In genomic region chr17:11067076-11067703, GRCm38 (mm10) we compare ENCODE assay signal across 8 mouse cellular contexts.
DNase-seq lines count a peak whose midpoint lies in the region; ATAC-seq and TF ChIP-seq lines count a peak whose summit lies in the region.

No protein-coding gene starts in this region.

- peak overlapping the region; percentile 28 for H3K4me3 ChIP-seq in layer of hippocampus, adult 2 months
- H3K4me3 ChIP-seq in embryonic facial prominence, embryonic 11.5 days (ENCODE audit: low read depth, low read length) = no peak overlapping the region
- H3K4me3 ChIP-seq in kidney, embryonic 14.5 days (ENCODE audit: low read length) = peak overlapping the region; percentile 8; the same call in 1 of the 2 replicates
- H3K4me3 ChIP-seq in neural tube, embryonic 14.5 days (ENCODE audit: low read depth, low read length) = no peak overlapping the region

- H3K36me3 ChIP-seq in embryonic facial prominence, embryonic 11.5 days (replicated peaks; ENCODE audit: control insufficient read depth, insufficient read depth, low read depth, low read length) = no peaks in the 10 kb centered on the region
- no peaks in the 10 kb centered on the region for H3K36me3 ChIP-seq in kidney, embryonic 14.5 days (ENCODE audit: control insufficient read depth, insufficient read depth, low read length)
- H3K36me3 ChIP-seq in neural tube, embryonic 14.5 days (ENCODE audit: control insufficient read depth, insufficient read depth, low read length) = no peaks in the 10 kb centered on the region

- 0 out of 2 replicates have a peak overlapping the region, but pooled peaks have one; percentile 11 for H3K9ac ChIP-seq in embryonic facial prominence, embryonic 11.5 days (replicated peaks; ENCODE audit: low read length)
- no peak overlapping the region for H3K9ac ChIP-seq in kidney, embryonic 14.5 days (ENCODE audit: low read depth, low read length)
- H3K9ac ChIP-seq in neural tube, embryonic 14.5 days (replicated peaks; ENCODE audit: low read depth, low read length) = no peak overlapping the region

- H3K27me3 ChIP-seq in embryonic facial prominence, embryonic 11.5 days (ENCODE audit: control insufficient read depth, insufficient read depth, low read length) = no peaks in the 10 kb centered on the region
- no peaks in the 10 kb centered on the region for H3K27me3 ChIP-seq in kidney, embryonic 14.5 days (ENCODE audit: control insufficient read depth, insufficient read depth, low read length)
- H3K27me3 ChIP-seq in neural tube, embryonic 14.5 days (ENCODE audit: control insufficient read depth, insufficient read depth, low read length) = no peaks in the 10 kb centered on the region

- 5% methylated on average over 16 of the region's 16 CpGs for WGBS in embryonic facial prominence, embryonic 11.5 days
- WGBS in kidney, embryonic 14.5 days = 5% methylated on average over 16 of the region's 16 CpGs
- WGBS in neural tube, embryonic 14.5 days = 3% methylated on average over 16 of the region's 16 CpGs

- H3K4me2 ChIP-seq in embryonic facial prominence, embryonic 11.5 days (ENCODE audit: low read depth, low read length) = peak overlapping the region; percentile 25
- H3K4me2 ChIP-seq in kidney, embryonic 14.5 days (replicated peaks; ENCODE audit: low read depth, low read length) = peak overlapping the region; percentile 39
- peak overlapping the region; percentile 37; the same call in 1 of the 2 replicates for H3K4me2 ChIP-seq in neural tube, embryonic 14.5 days (ENCODE audit: low read depth, low read length)

- ATAC-seq in embryonic facial prominence, embryonic 11.5 days (replicated peaks; ENCODE audit: insufficient number of reproducible peaks, low FRiP score, low TSS enrichment, low read depth) = no peak
- peak; percentile 71 for ATAC-seq in kidney, embryonic 14.5 days (ENCODE audit: low FRiP score, low TSS enrichment)
- ATAC-seq in neural tube, embryonic 14.5 days (ENCODE audit: low read depth) = peak; percentile 49
- no peak for ATAC-seq in monocyte, adult 5-6 weeks (replicated peaks; ENCODE audit: insufficient number of reproducible peaks, low FRiP score, low TSS enrichment, poor library complexity, severe bottlenecking)

- no peak for DNase-seq in layer of hippocampus, adult 2 months (ENCODE audit: low spot score in 2 of 2)
- no peak for DNase-seq in layer of hippocampus, postnatal 10 days (ENCODE audit: low spot score in 2 of 2)
- DNase-seq in embryonic facial prominence, embryonic 11.5 days (ENCODE audit: low spot score) = peak; percentile 67
- no peak for DNase-seq in urinary bladder, postnatal 10 days (ENCODE audit: low spot score)
- DNase-seq in layer of hippocampus, adult 11-12 months (ENCODE audit: low spot score) = no peak

- no peak for TF ChIP-seq CTCF in layer of hippocampus, adult 2 months (conservative IDR thresholded peaks at IDR 0.05)

- no peaks in the 10 kb centered on the region for H3K9me3 ChIP-seq in embryonic facial prominence, embryonic 11.5 days (replicated peaks; ENCODE audit: control insufficient read depth, low read length)
- no peaks in the 10 kb centered on the region for H3K9me3 ChIP-seq in kidney, embryonic 14.5 days (ENCODE audit: control insufficient read depth, low read length)
- H3K9me3 ChIP-seq in neural tube, embryonic 14.5 days (ENCODE audit: control insufficient read depth, low read length) = no peaks in the 10 kb centered on the region

- H3K27ac ChIP-seq in layer of hippocampus, adult 2 months = peak overlapping the region; percentile 51; the same call in 1 of the 2 replicates
- no peak overlapping the region for H3K27ac ChIP-seq in embryonic facial prominence, embryonic 11.5 days (replicated peaks; ENCODE audit: low read depth, low read length)
- no peak overlapping the region for H3K27ac ChIP-seq in kidney, embryonic 14.5 days (ENCODE audit: low read depth, low read length)
- H3K27ac ChIP-seq in neural tube, embryonic 14.5 days (ENCODE audit: low read depth, low read length) = peak overlapping the region; percentile 70

- H3K4me1 ChIP-seq in embryonic facial prominence, embryonic 11.5 days (ENCODE audit: control insufficient read depth, insufficient read depth, low read length) = no peaks in the 10 kb centered on the region
- H3K4me1 ChIP-seq in kidney, embryonic 14.5 days (ENCODE audit: control insufficient read depth, insufficient read depth, low read length) = 0 out of 2 replicates have a peak, but pooled peaks cover 8% of the 10 kb centered on the region
- peaks cover 9% of the 10 kb centered on the region for H3K4me1 ChIP-seq in neural tube, embryonic 14.5 days (ENCODE audit: control insufficient read depth, insufficient read depth, low read length)

Comparison
In these comparisons a context has a peak if more than half of its experiments do, and no peak if none do; other contexts are left out.
1. H3K27ac ChIP-seq: peak in layer of hippocampus, adult 2 months (single experiment) and neural tube, embryonic 14.5 days (single experiment); none in embryonic facial prominence, embryonic 11.5 days (single experiment) and kidney, embryonic 14.5 days (single experiment).
2. H3K4me3 ChIP-seq: peak in layer of hippocampus, adult 2 months (single experiment) and kidney, embryonic 14.5 days (single experiment); none in embryonic facial prominence, embryonic 11.5 days (single experiment) and neural tube, embryonic 14.5 days (single experiment).
3. ATAC-seq: peak in kidney, embryonic 14.5 days (single experiment) and neural tube, embryonic 14.5 days (single experiment); none in embryonic facial prominence, embryonic 11.5 days (single experiment) and monocyte, adult 5-6 weeks (single experiment).
4. Peak in every context shown above with its lines, with median percentiles within 50 percentile points of each other: H3K4me2 ChIP-seq.